Mouse (Mus musculus) mouse embryonic stem cell (cell line): ENCODE results near the gene Usp2.
"Not testable (repeated sequence)": the region's sequence is repeated elsewhere in the genome, so short reads cannot be mapped to it uniquely, and the experiment has no call there.

Experiments
- in situ Hi-C, 2 experiments: fragments of 300-500 bp; cut with MboI; formaldehyde crosslinking; loops; 1 replicate in 1 of 2; 3 replicates in 1 of 2; pipeline ENCODE4 v1.14.3; 2019 to 2020; ENCODE audit warnings: low sequenced_read_pairs in 2 of 2, low pct_unique_long_range_greater_than_20kb in 1 of 2, mixed read lengths in 1 of 2; ENCODE audit not compliant: unreplicated experiment in 1 of 2

Usp2 gene

DNA sequence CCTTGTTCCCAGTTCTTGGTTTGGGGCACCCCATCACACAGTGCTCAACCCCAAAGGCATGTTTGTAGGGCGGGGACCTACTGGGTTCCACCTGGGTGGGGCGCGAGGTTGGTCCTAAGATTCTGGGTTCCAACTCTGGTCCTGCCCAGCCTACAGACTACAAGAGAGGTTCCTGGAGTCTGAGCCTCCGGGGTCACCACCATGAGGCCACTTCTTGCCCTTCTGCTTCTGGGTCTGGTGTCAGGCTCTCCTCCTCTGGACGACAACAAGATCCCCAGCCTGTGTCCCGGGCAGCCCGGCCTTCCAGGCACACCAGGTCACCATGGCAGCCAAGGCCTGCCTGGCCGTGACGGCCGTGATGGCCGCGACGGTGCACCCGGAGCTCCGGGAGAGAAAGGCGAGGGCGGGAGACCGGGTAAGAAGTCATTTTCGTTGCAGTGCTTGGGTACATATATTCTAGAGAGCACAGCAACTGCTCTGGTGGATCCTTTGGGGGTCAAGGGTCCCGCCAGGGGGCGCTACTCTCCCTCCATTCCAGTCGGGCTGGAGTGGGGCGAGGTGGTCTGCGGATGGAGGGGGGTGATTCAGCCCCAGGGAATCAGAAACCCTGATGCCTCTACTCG, 40.8 kb downstream of the Usp2 start:
- in situ Hi-C loops = no loop called here

DNA sequence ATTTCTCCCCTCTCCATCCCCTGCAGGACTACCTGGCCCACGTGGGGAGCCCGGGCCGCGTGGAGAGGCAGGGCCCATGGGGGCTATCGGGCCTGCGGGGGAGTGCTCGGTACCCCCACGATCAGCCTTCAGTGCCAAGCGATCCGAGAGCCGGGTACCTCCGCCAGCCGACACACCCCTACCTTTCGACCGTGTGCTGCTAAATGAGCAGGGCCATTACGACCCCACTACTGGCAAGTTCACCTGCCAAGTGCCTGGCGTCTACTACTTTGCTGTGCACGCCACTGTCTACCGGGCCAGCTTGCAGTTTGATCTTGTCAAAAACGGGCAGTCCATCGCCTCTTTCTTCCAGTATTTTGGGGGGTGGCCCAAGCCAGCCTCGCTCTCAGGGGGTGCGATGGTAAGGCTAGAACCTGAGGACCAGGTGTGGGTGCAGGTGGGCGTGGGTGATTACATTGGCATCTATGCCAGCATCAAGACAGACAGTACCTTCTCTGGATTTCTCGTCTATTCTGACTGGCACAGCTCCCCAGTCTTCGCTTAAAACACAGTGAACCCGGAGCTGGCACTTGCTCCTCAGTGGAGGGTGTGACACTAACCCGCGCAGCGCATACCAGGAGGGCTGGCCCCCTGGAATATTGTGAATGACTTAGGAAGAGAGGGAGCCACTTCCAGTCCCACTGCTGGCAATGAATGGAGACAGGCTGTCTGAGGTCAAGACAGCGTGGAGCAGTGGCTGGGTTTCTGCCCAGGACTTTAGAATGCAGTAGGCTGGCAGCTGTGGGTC, 41.6 kb downstream of the Usp2 start:
- in situ Hi-C loops = no loop called here

DNA sequence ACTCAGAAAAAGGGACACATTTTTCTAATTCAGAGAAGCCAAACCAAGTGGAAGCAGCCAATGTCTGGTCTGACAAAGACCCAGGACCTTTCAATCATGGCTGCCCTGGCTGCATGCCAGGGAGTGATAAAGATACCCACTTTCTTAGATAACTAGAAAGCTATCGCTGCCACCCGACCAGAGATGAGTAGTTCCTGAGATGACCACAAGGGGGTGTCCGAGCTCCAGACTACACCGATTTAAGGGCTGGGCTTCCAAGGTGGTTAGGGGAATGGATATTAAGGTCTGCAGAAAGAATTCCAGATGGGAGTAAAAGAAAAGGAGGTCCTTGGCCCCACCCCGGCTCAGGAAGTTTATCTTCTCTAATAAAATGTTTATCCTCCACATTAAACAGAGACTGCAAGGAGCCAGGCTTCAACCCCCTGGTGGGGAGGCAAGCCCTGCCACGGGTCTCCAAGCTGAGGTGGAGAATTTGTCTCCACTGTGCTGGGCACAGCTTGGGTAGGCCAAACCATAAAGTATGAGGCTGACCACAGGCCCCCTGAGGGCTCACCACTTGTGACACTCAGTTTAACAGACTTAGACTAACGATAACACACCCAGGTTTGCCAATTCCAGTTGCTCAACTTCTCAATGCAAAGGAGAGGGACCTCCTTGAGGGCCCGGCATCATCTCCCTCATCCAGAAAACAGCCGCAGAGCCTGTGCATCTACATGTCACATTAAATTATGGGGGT, 42.7 kb downstream of the Usp2 start:
- in situ Hi-C loops = no loop called here

DNA sequence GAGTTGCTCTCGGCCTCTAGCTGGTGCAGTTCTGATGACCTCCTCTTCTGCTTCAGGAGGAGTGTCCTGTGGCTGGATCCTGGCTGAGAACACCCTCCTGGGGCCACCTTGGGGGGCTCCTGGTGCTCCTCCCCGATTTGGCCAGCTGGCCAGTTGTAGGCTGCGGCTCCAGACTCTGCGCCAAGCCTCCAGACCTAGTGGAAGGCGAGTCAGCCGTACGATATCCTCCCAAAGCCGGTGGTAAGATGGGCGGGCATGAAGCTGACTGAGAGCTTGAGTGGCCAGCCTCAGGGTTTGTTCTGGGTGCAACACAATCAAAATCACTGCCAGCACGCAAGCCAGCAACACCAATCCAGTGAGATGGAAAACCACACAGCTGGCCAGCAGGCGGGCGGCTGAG, 45.1 kb downstream of the Usp2 start:
- in situ Hi-C loops = not testable (repeated sequence)

DNA sequence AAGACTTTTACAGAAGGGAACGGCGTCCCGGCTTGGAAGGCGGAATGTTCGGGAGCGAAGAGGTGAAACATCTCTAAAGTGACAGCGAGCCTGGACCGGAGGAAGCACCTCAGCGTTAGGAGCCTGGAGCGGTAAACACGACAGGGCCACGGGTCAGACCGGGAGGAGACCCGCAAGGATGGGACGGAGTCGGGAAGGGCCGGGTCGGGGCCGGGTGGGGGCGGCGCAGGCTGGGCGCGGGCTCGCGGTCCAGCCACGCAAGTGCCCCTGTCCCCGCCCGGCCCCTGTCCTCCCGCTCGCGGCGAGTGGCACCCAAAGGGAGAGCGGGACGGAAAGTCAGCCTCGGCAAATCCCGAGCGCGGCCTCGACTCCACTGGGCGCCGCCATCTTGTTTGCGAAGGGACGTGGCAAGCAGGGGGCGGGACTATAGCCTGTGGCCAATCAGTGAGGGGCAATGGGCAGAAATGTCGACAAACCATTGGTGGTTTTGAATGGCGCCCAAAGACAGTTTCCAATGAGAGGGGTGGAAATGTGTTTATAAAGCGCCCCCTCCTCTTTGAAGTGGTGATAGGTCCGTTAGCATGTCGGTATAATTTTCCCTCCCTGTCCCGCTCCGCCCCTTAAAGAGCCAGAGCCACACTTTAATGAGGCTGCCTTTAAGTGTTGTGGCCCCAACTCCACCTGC, 46.4 kb downstream of the Usp2 start, which contains the start of the genes Gm49380 and Rnf26:
TSS of gene Gm49380 (minus strand) at position 396 of the 685 bp plus-strand sequence.
TSS of gene Rnf26 (minus strand) at position 413 of the 685 bp plus-strand sequence.
- in situ Hi-C loops = no loop called here

DNA sequence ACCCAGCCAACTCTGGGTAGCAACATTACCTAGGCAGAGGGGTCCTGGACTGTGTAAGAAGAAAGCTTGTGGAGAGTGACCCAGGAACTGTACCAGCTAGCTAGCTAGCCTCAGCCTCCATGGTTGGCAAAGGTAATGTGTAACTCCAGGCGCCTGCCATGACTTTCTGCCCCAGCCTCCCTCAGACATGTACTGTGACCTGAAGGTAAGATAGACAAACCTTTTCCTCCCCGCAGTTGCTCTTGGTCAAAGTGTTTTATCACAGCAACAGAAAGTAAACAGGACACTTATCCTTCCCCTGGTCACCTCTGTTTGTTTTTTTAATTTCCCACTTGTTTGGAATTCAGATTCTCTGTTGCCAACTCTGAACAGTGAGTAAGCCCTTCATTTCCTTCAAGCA, 47.6 kb downstream of the Usp2 start:
- in situ Hi-C loops = no loop called here

DNA sequence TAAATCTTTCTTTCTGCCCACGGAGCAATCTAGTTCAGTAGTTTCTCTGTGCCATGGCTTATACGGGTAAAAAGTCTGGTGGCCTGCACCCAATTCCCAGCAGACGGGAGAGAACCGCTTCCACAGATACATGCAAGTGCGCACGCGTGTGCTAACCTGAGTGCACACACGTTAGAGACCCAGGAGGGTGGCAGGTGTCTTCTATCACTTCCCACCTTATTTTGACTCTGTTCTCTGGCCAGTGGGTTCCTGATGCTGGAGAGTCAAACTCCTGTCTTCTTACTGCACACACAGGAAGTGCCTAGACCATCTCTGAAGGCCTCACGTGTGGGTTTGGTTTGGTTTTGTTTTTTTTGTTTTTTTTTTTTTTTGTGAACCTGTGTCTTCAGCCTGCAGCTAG, 48.8 kb downstream of the Usp2 start:
- in situ Hi-C loops = no loop called here

DNA sequence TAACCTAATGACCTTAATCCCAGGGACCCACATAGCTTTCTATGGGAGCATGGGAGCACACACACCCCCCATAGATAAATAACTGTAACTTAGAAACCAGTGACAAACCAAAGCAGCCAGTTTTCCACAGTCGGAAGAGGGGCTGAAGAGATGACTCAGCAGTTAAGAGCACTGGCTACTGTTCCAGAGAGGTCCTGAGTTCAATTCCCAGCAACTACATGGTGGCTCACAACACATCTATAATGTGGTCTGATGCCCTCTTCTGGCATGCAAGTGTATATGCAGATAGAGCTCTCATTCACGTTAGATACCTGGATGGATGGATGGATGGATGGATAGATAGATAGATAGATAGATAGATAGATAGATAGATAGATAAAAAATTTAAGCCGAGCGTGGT, 49.4 kb downstream of the Usp2 start:
- in situ Hi-C loops = no loop called here

DNA sequence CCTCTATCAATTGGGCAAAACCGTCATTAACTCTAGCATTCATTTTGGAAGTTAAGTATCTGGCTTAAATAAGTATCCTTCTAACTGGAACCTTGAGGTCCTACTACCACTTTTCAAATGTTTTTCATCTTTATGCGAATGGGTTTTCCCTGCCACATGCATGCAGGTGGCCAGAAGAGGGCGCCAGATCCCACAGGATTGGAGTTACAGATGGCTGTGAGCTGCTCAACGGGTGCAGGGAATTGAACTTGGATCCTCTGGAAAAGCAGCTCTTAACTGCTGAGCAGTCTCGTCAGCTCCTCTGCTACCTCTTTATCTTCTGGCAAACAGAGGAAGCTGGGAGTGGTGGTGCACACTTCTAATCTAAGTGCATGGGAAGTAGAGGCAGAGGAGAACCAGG, 52.2 kb downstream of the Usp2 start:
- in situ Hi-C loops = no loop called here

DNA sequence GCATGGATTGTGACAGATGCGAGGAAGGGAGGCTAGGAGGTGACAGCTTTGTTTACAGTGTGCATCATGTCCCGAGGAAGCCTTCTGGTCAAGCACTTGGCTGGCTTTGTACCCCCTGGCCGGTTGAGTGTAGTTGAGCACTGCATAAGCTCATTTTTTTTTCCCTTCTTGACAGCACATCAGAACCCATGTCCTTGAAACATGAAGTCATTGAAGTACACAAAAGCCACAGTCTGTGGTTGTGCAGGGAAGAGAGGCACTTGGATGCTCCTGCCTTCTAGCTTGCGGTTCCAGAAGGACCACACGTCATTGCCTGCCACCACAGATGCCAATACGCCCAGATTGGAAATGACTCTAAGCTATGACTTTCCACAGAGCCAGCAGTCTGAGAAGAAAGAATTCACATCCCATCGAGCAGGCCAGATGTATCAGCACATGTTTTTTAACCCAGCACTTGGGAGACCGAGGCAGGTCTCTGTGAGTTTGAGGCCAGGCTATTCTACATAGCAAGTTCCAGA, 53.2 kb downstream of the Usp2 start:
- in situ Hi-C loops = no loop called here

DNA sequence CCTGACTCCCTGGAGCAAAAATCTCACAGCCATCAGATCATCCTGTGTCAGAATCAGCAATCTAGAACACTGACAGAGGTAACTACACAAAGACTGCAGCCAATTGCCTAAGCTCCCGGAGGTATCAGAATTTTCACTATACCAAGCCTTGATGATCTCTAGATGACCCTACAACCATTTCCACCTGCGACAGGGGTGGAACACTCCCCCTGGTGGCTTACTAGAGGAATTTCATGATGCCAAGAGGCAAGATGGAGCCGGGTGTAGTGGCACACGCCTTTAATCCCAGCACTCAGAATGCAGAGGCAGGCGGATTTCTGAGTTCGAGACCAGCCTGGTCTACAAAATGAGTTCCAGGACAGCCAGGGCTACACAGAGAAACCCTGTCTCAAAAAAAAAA, 57.5 kb downstream of the Usp2 start:
- in situ Hi-C loops = no loop called here

DNA sequence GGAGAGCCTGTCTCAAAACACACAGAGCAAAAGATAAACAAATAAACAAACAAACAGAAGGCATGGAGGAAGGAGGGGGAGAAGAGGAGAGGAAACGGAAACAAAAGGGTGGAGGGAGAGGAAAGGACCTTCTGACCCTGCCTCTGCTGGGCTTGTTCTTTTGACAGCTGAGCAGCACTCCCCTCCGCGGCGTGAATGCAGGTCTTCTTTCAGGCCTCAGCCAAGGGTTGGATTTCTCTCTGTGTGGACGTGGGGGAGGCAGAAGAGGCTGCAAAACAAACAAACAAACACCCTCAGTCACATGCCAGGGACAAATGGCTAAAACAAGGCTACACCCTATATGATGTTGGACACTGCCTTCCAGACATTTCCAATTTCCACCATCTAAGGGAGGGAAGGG, 58.2 kb downstream of the Usp2 start:
- in situ Hi-C loops = no loop called here

DNA sequence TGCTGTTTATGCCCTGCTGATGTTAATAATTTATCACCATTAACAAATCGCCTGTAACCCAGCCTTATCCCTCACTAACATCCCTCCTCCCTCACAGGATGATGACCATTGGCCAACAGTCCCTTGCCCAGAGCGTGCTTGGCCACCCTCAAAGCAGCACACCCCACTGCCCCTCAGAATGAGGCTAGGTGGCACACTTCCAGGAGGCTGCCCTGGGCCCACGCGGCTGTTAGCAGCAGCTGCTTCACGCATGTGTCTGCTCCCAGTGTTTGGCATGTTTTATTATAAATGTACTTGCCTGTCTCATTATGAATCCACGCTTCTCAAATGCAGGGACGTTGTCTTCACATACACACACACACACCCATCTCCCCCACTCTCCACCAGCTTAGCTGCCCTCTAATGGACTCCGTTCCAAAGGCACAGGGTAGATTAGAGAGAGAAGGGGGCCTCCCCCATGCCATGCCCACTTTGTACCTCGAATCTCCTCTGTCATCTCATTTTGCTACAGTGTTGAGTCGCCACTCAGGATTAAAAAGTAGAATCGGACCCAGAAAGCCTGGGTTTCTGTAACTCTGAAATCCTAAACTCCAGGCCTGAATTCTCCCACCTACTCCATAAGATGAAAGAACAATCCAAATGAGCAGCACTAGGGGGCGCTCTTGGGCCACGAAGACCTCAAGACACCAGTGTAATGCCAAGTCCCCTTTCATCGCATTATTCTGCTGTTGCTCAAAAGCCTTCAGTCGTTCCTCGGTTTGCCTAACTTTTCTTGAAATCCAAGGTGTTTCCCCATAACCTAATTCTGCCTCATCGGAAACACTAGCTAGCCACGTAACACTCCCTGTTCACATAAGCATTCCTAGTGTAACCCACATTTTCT, 59.0 kb downstream of the Usp2 start:
- in situ Hi-C loops = no loop called here

DNA sequence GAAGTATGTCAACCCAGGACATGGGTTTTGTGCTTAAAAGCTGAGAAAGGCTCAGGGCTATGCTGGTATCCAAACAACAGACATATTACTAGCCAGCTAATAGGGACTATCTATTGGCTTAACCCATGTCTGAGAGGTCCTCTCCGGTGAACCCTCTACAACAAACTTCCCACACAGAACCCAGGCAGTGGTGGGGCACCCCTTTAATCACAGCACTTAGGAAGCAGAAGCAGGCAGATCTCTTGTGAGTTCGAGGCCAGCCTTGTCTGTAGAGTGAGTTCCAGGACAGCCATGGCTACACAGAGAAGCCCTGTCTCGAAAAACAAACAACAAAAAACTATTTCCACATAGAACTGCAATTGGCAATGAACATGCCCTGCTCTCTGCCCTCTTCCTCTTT, 59.9 kb downstream of the Usp2 start:
- in situ Hi-C loops = no loop called here

DNA sequence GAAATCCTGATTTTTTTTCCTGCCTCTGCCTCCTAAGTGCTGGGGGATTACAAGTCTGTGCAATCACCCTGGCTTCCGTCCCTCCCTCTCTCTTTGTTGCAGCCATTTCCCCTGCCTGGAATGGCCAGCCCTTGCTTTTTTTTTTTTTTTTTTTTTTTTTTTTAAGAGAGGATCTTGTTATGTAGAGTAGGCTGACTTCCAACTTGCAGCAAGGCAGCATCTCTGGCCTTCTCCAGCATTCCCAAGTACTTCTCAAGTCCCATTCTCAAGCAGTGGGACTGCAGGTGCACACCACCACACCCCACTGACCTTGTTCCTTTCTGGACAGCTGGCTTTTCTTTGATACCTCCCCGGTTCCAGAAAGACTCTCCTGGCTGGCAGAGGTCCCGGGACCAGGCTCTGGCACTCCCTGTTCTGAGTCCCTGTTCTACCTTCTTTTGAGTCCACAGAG, 60.6 kb downstream of the Usp2 start:
- in situ Hi-C loops = no loop called here

DNA sequence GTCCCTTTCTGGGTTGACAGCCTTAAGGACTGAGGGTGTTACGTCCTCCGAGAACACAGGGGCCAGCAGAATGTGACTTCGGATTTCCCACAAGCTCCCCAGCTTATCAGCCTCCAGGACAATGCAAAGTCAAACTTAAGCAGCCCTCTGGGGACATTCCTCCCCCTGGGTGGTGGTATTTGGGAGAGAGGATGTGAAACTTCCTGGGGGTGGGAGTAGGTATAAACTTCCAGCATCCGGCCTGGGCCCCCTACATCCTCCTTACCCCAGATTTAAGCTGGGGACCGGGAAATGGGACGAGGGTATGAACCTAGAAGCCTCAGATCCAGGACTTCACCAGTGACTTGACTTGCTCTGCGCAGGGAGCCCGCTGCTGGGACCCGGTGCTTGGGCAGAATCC, 62.8 kb downstream of the Usp2 start:
- in situ Hi-C loops = no loop called here

DNA sequence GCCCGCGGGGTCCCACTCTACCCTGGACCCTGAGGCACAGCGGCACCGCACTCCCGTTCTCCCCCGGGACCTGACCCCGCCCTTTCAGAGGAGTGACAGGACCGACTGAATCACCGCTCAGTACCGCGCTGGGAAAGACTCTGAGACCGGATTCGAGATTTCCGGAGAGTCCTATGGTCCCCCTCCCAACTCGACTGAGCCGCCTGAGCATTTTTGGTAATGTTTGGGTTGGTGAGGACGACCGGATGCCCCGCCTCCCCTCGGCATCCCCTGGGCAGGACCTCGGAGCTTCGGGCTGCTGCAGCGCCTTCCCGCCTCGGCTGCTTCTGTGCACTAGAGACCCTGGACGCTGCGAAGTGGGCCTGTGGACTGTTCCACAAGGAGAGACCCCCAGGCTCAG, 63.2 kb downstream of the Usp2 start:
- in situ Hi-C loops = no loop called here
